Mouse (Mus musculus): ENCODE data around the gene Usp53. TPM values are rescaled to one million over a fixed set of nuclear protein-coding genes. Genes with fewer than 3 reads are reported as not detected.

Usp53 gene
- polyA plus RNA-seq (2014; fragmentation: Nextera tagmentation; extraction: Ambion mirVana), result 7.1 and 16.4 TPM in 2 replicates

DNA sequence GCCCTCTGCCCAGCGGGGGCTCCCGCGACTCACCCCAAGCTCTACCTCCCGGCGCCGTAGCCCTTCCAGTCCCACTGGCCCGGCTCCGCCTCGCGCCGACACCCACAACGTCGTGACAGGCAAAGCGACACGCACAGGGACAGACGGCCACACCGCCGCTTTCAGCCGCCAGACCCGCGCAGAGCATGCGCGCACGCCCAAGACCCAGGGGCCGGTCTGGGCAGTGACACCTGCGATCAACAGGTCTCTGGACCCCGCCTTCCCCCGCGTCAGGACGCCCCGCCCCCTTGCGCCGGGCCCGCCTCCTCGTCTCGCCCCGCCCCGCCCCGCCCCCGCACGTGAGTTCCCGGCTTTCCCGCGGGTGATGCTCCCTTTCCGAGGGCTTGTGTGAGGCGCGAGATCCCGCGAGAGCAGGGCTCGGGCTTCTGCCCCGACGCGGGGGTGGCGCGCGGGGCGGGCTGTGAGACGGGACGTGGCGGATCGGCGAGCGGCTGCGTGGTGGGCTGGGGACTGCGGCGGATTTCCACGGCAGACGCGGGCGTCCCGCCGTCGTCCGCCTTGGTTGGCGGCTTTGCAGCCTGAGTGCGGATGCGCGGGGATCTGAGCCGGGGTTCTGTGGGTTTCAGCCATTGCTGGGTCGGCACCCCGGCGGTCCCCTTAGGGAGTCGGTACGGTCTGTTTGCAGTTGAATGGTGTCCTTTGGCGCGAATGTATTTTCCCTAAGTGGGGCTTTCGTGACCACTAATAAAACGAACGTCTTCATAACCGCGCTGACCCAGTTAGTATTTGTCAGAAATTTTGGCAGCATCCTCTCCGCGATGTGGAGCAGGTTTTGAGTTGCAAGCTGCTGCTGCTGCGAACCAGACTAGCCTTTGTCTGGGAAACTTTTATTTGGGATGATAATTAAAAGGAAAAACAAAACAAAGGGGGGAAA lies at the start of gene Usp53:
TSS of gene Usp53 (minus strand) at position 262 of the 934 bp plus-strand sequence.
- WGBS, result under 1% methylated on average over 88 of the region's 94 CpGs

DNA sequence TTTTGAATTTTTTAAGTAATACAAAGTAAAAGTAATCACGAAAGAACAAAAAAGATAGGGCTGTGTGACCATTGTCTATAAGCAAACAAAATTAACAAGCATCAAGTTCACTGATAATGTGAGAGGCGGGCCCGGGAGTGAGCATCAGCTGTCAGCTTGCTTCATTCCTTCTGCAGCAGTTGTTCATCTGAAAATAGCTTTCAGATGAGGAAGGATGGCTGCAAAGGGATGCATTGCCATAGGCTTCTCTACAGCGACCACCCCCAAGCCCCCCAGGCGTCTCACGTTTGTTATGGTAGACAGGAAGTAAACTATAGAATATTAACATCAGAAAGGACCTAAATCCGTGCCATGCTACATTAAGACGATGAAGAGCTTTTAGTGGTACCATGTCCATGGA lies 49.5 kb upstream of the Usp53 start:
- Histone ChIP-seq H3K9ac (ENCODE audit: low read depth, low read length) (no peak overlapping the region), H3K27ac (ENCODE audit: low read depth, low read length) (no peak overlapping the region), H3K4me1 (ENCODE audit: control insufficient read depth, insufficient read depth, low read length) (no peaks in the 10 kb centered on the region), H3K27me3 (ENCODE audit: control insufficient read depth, insufficient read depth, low read length) (no peaks in the 10 kb centered on the region), H3K36me3 (ENCODE audit: control insufficient read depth, insufficient read depth, low read length) (no peaks in the 10 kb centered on the region), H3K4me3 (ENCODE audit: low read length) (no peak overlapping the region), H3K9me3 (ENCODE audit: control insufficient read depth, low read length) (no peaks in the 10 kb centered on the region), H3K4me2 (replicated peaks; ENCODE audit: low read depth, low read length) (no peak overlapping the region)
- ATAC-seq (ENCODE audit: low FRiP score, low TSS enrichment), result no peak
- 89% methylated on average over 8 of the region's 8 CpGs for WGBS

More for the DNA sequence above, at the start of gene Usp53:
- peak; percentile 99 for ATAC-seq (ENCODE audit: low FRiP score, low TSS enrichment)
- Histone ChIP-seq H3K9me3 (ENCODE audit: control insufficient read depth, low read length) (no peaks in the 10 kb centered on the region), H3K27me3 (ENCODE audit: control insufficient read depth, insufficient read depth, low read length) (no peaks in the 10 kb centered on the region), H3K27ac (ENCODE audit: low read depth, low read length) (peak within 1 kb of the TSS; percentile 97), H3K9ac (ENCODE audit: low read depth, low read length) (peak within 1 kb of the TSS; percentile 95), H3K36me3 (ENCODE audit: control insufficient read depth, insufficient read depth, low read length) (no peaks in the 10 kb centered on the region), H3K4me3 (ENCODE audit: low read length) (peak within 1 kb of the TSS; percentile 83), H3K4me2 (replicated peaks; ENCODE audit: low read depth, low read length) (peak within 1 kb of the TSS; percentile 60), H3K4me1 (ENCODE audit: control insufficient read depth, insufficient read depth, low read length) (peaks cover 13% of the 10 kb centered on the region)

DNA sequence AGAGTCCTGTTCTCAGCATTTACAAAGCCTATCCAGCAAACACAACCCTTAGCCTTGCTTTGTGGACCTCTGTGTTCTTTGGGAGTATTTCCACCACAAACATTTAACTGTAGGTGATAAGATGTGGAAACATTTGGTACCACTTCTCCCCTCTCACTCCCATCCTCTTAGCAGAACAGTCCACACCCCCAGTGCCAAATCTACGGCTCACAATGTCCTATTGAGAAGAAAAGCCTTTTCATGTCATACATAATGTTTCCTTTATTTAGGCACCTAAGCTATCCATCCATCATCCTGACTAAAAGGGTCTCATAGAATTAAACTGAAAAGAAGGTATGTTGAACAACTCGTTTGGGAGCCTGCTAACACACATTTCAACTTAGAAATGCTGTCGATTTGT lies 41.3 kb upstream of the Usp53 start:
- no peak for ATAC-seq (ENCODE audit: low FRiP score, low TSS enrichment)
- 79% methylated on average over 3 of the region's 3 CpGs for WGBS
- no peaks in the 10 kb centered on the region for H3K36me3 ChIP-seq (ENCODE audit: control insufficient read depth, insufficient read depth, low read length)
- H3K27ac ChIP-seq (ENCODE audit: low read depth, low read length), result no peak overlapping the region
- no peak overlapping the region for H3K9ac ChIP-seq (ENCODE audit: low read depth, low read length)
- H3K4me1 ChIP-seq (ENCODE audit: control insufficient read depth, insufficient read depth, low read length), result no peaks in the 10 kb centered on the region
- no peaks in the 10 kb centered on the region for H3K9me3 ChIP-seq (ENCODE audit: control insufficient read depth, low read length)
- no peak overlapping the region for H3K4me2 ChIP-seq (replicated peaks; ENCODE audit: low read depth, low read length)
- no peak overlapping the region for H3K4me3 ChIP-seq (ENCODE audit: low read length)
- no peaks in the 10 kb centered on the region for H3K27me3 ChIP-seq (ENCODE audit: control insufficient read depth, insufficient read depth, low read length)

DNA sequence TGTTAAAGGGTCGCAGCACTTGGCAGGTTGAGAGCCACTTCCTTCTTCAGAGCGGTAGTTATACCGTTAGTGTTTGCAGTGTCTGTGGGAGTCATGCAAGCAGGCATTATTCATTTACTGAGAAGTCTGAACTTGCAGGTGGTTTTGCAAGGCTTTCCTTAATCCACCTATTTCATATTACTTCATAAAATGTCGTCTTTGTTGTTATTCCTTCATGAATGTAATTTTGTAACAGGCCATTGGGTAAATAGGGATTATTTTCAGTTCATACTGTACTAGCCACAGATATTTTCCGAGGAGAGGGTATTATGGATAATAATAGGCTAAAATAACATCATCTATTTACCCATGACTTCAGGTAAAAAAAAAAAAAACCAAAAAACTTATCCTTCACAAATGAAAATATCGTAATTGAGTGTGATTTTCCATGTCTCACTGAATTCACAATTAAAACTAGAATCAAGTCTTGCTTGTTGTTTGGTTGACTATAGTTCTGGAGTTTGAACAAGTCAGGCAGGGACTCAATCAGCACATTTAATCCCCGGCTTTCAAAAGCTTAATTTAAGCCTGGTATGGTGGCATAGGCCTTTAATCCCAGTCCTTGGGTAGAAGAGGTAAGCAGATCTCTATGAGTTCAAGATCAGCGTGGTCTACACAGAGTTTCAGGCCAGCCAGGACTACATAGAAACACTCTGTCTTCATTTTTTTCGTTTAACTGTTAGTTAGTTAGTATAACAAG lies 40.4 kb upstream of the Usp53 start:
- no peak overlapping the region for H3K9ac ChIP-seq (ENCODE audit: low read depth, low read length)
- H3K4me3 ChIP-seq (ENCODE audit: low read length), result no peak overlapping the region
- no peaks in the 10 kb centered on the region for H3K27me3 ChIP-seq (ENCODE audit: control insufficient read depth, insufficient read depth, low read length)
- H3K4me1 ChIP-seq (ENCODE audit: control insufficient read depth, insufficient read depth, low read length), result no peaks in the 10 kb centered on the region
- H3K27ac ChIP-seq (ENCODE audit: low read depth, low read length), result no peak overlapping the region
- H3K9me3 ChIP-seq (ENCODE audit: control insufficient read depth, low read length), result no peaks in the 10 kb centered on the region
- H3K36me3 ChIP-seq (ENCODE audit: control insufficient read depth, insufficient read depth, low read length), result no peaks in the 10 kb centered on the region
- WGBS, result 81% methylated on average over 9 of the region's 9 CpGs
- no peak for ATAC-seq (ENCODE audit: low FRiP score, low TSS enrichment)
- no peak overlapping the region for H3K4me2 ChIP-seq (replicated peaks; ENCODE audit: low read depth, low read length)

DNA sequence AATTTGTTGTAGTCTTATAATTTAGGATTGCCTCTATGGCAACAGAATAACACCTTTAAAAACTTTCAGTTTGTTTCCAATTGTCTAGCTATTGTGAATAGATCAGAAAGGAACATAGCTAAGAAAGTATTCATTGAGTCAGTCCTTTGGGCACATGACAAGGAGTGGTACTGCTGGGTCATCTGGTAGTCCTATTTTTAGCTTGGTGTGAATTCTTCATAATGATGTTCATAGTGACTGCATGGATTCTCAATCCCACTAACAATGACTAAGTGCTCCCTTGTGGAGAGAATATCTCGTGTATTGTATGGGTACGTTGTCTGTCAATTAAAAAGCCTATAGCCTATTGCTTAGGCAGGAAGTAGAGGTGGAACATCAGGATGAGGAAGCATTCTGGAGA lies 34.5 kb upstream of the Usp53 start:
- Histone ChIP-seq H3K27me3 (ENCODE audit: control insufficient read depth, insufficient read depth, low read length) (no peaks in the 10 kb centered on the region), H3K4me2 (replicated peaks; ENCODE audit: low read depth, low read length) (no peak overlapping the region), H3K9ac (ENCODE audit: low read depth, low read length) (no peak overlapping the region), H3K36me3 (ENCODE audit: control insufficient read depth, insufficient read depth, low read length) (no peaks in the 10 kb centered on the region), H3K4me3 (ENCODE audit: low read length) (no peak overlapping the region), H3K9me3 (ENCODE audit: control insufficient read depth, low read length) (no peaks in the 10 kb centered on the region), H3K4me1 (ENCODE audit: control insufficient read depth, insufficient read depth, low read length) (no peaks in the 10 kb centered on the region), H3K27ac (ENCODE audit: low read depth, low read length) (no peak overlapping the region)
- ATAC-seq (ENCODE audit: low FRiP score, low TSS enrichment), result no peak
- 89% methylated on average over 2 of the region's 2 CpGs for WGBS

DNA sequence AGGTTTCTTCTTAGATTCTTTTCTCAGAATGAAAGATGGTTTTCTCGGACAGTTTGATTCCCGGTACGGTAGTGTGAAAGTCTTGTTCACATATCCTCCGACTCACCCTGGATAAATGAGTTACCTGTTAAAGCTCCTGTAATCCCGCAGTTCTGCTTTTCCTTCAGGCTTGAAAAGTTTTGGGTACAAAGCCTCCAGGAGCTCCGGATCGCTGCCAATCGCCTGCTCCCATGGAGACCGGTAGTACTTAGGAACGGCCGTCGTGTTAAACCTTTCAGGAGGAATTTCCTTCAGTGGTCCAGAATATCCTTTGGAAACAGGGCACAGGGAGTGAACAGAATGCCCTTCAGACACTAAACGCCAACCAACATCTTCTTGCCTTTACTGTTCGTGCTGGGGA lies 29.2 kb upstream of the Usp53 start:
- no peaks in the 10 kb centered on the region for H3K9me3 ChIP-seq (ENCODE audit: control insufficient read depth, low read length)
- no peak overlapping the region for H3K9ac ChIP-seq (ENCODE audit: low read depth, low read length)
- ATAC-seq (ENCODE audit: low FRiP score, low TSS enrichment), result no peak
- WGBS, result 85% methylated on average over 14 of the region's 14 CpGs
- H3K4me2 ChIP-seq (replicated peaks; ENCODE audit: low read depth, low read length), result no peak overlapping the region
- no peaks in the 10 kb centered on the region for H3K36me3 ChIP-seq (ENCODE audit: control insufficient read depth, insufficient read depth, low read length)
- no peaks in the 10 kb centered on the region for H3K27me3 ChIP-seq (ENCODE audit: control insufficient read depth, insufficient read depth, low read length)
- no peaks in the 10 kb centered on the region for H3K4me1 ChIP-seq (ENCODE audit: control insufficient read depth, insufficient read depth, low read length)
- no peak overlapping the region for H3K4me3 ChIP-seq (ENCODE audit: low read length)
- H3K27ac ChIP-seq (ENCODE audit: low read depth, low read length), result no peak overlapping the region

DNA sequence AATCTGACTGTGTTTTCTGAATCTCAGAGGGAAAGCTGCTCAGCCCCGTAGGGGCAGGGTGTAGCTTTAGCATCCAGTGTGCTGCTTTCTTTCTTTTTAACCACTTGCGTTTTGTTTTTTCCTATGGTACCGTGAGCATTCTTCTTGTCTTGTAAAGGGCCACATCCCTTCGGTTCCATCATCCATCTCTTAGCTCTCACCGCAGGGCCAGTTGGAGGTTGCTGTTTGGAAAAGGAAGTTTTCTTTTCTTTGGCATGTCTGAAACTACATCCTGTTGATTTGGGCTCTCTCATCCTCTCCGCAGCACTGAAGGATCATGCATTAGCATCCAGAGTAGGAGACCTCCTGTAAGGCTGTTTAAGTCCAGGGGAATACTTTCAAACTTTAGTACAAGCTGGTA lies 25.1 kb upstream of the Usp53 start:
- no peak for ATAC-seq (ENCODE audit: low FRiP score, low TSS enrichment)
- Histone ChIP-seq H3K36me3 (ENCODE audit: control insufficient read depth, insufficient read depth, low read length) (no peaks in the 10 kb centered on the region), H3K4me3 (ENCODE audit: low read length) (no peak overlapping the region), H3K4me2 (replicated peaks; ENCODE audit: low read depth, low read length) (no peak overlapping the region), H3K27ac (ENCODE audit: low read depth, low read length) (no peak overlapping the region), H3K4me1 (ENCODE audit: control insufficient read depth, insufficient read depth, low read length) (no peaks in the 10 kb centered on the region), H3K9me3 (ENCODE audit: control insufficient read depth, low read length) (no peaks in the 10 kb centered on the region), H3K9ac (ENCODE audit: low read depth, low read length) (no peak overlapping the region), H3K27me3 (ENCODE audit: control insufficient read depth, insufficient read depth, low read length) (no peaks in the 10 kb centered on the region)
- 47% methylated on average over 6 of the region's 6 CpGs for WGBS

DNA sequence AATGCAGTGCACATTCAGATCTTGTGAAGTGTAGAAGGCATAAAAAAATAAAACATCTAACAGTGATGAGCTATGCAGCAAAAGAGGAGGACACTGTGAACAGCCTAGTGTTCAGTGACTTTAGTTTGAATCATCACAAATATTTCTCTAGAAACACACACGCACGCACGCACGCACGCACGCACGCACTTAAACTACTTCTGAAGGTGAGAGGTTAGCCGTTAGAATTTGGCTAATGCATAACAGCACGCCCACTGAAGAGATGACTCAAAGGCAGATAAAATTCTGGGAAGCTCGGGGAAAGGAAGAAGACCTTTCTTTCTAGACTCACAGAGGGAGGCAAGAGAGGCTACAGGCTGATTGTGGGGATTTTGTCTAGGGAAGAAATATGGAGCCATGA lies 23.1 kb upstream of the Usp53 start:
- H3K4me1 ChIP-seq (ENCODE audit: control insufficient read depth, insufficient read depth, low read length), result no peaks in the 10 kb centered on the region
- ATAC-seq (ENCODE audit: low FRiP score, low TSS enrichment), result no peak

DNA sequence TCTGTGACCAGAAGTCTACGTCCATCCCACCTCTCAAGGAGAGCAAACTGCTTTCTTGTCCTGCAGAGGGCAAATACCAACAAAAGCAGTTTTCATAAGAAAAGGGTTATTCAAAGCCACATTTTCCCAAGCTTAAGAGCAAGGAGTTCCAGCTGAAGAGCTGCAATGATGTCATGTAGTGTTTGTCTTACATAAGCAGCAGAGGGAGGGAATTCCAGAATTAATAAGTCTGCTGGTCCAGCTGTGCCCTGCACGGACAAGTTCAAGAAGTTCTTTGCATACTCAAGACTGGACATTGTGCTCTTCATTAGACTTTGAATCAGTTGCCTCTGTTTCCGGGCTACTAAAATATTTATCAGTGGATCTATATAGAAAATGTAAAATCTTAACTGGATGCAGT lies 16.7 kb upstream of the Usp53 start:
- no peak overlapping the region for H3K27ac ChIP-seq (ENCODE audit: low read depth, low read length)
- H3K4me2 ChIP-seq (replicated peaks; ENCODE audit: low read depth, low read length), result no peak overlapping the region
- H3K36me3 ChIP-seq (ENCODE audit: control insufficient read depth, insufficient read depth, low read length), result no peaks in the 10 kb centered on the region
- H3K9me3 ChIP-seq (ENCODE audit: control insufficient read depth, low read length), result no peaks in the 10 kb centered on the region
- H3K9ac ChIP-seq (ENCODE audit: low read depth, low read length), result no peak overlapping the region
- ATAC-seq (ENCODE audit: low FRiP score, low TSS enrichment), result no peak
- 73% methylated on average over 3 of the region's 3 CpGs for WGBS
- H3K27me3 ChIP-seq (ENCODE audit: control insufficient read depth, insufficient read depth, low read length), result no peaks in the 10 kb centered on the region
- no peak overlapping the region for H3K4me3 ChIP-seq (ENCODE audit: low read length)
- no peaks in the 10 kb centered on the region for H3K4me1 ChIP-seq (ENCODE audit: control insufficient read depth, insufficient read depth, low read length)

More for the DNA sequence above, 23.1 kb upstream of the Usp53 start:
- 80% methylated on average over 10 of the region's 10 CpGs for WGBS
- Histone ChIP-seq H3K4me3 (ENCODE audit: low read length) (no peak overlapping the region), H3K9me3 (ENCODE audit: control insufficient read depth, low read length) (no peaks in the 10 kb centered on the region), H3K9ac (ENCODE audit: low read depth, low read length) (no peak overlapping the region), H3K27me3 (ENCODE audit: control insufficient read depth, insufficient read depth, low read length) (no peaks in the 10 kb centered on the region), H3K36me3 (ENCODE audit: control insufficient read depth, insufficient read depth, low read length) (no peaks in the 10 kb centered on the region), H3K4me2 (replicated peaks; ENCODE audit: low read depth, low read length) (no peak overlapping the region), H3K27ac (ENCODE audit: low read depth, low read length) (no peak overlapping the region)

All from kidney, embryonic 14.5 days (tissue).